Mouse (Mus musculus) midbrain, embryonic 14.5 days (tissue): ENCODE measurements at regions not wholly inside any gene's neighbourhood (a gene's known extent, or its start where the extent isn't known, plus 50 kb on each side); places are given as distances from the start of the nearest gene placed in this dataset.

Source experiments
- ATAC-seq: fragments of 200-750 bp; cut with Nextera tagmentation; 2 replicates; pipeline ENCODE4 v1.8.0; 2017; ENCODE audit warnings: moderate number of reproducible peaks, moderate library complexity; ENCODE audit not compliant: low FRiP score, low TSS enrichment
- DNase-seq: peaks from one replicate; pipeline ENCODE4 v3.0.0-alpha.2; 2015
- H3K27ac ChIP-seq: fragments of 300-500 bp; sonication (generic); replicated peaks from 2 replicates; pipeline ENCODE4 v1.5.1; 2014; ENCODE audit warnings: mild to moderate bottlenecking, low read depth, low read length, moderate library complexity
- H3K27me3 ChIP-seq: fragments of 300-500 bp; sonication (generic); 2 replicates; pipeline ENCODE4 v1.6.1; 2014; ENCODE audit warnings: low read length, control low read depth, mixed read lengths; ENCODE audit not compliant: control insufficient read depth, insufficient read depth
- H3K36me3 ChIP-seq: fragments of 300-500 bp; sonication (generic); 2 replicates; pipeline ENCODE4 v1.6.1; 2014; ENCODE audit warnings: low read length, control low read depth; ENCODE audit not compliant: control insufficient read depth, insufficient read depth
- H3K4me1 ChIP-seq: fragments of 300-500 bp; sonication (generic); 2 replicates; pipeline ENCODE4 v1.6.1; 2014; ENCODE audit warnings: mild to moderate bottlenecking, antibody characterized with exemption, low read length, control low read depth; ENCODE audit not compliant: control insufficient read depth, insufficient read depth
- H3K4me2 ChIP-seq: fragments of 300-500 bp; sonication (generic); 2 replicates; pipeline ENCODE4 v1.6.1; 2014; ENCODE audit warnings: mild to moderate bottlenecking, low read length, moderate library complexity
- H3K4me3 ChIP-seq: fragments of 300-500 bp; sonication (generic); replicated peaks from 2 replicates; pipeline ENCODE4 v1.5.1; 2014; ENCODE audit warnings: low read depth, low read length
- H3K9ac ChIP-seq: fragments of 300-500 bp; sonication (generic); replicated peaks from 2 replicates; pipeline ENCODE4 v1.6.1; 2014; ENCODE audit warnings: mild to moderate bottlenecking, low read length, moderate library complexity
- H3K9me3 ChIP-seq: fragments of 300-500 bp; sonication (generic); 2 replicates; pipeline ENCODE4 v1.6.1; 2016; ENCODE audit warnings: low read length, control low read depth, mixed read lengths; ENCODE audit not compliant: control insufficient read depth
- WGBS: fragments of 180-500 bp; shearing (Covaris S2); extraction: QIAGEN DNeasy Blood & Tissue Kit; methylation state at CpG from one replicate; pipeline ENCODE4 v1.1.7; 2014; 5-methylcytosine and 5-hydroxymethylcytosine counted together

GRCm38 (mm10) chr5:12938162-12938852 lies 186.9 kb upstream of the Sema3a start:
- no peaks in the 10 kb centered on the region for H3K9me3 ChIP-seq
- H3K27me3 ChIP-seq = no peaks in the 10 kb centered on the region
- H3K4me3 ChIP-seq = no peak overlapping the region
- ATAC-seq = peak; percentile 19; the same call in 1 of the 2 replicates
- no peak overlapping the region for H3K9ac ChIP-seq
- no peak overlapping the region for H3K4me2 ChIP-seq
- no peaks in the 10 kb centered on the region for H3K4me1 ChIP-seq
- WGBS = 16% methylated on average over 2 of the region's 2 CpGs
- no peak overlapping the region for H3K27ac ChIP-seq
- no peaks in the 10 kb centered on the region for H3K36me3 ChIP-seq
- DNase-seq = peak; percentile 25

- Histone ChIP-seq H3K4me1 (no peaks in the 10 kb centered on the region), H3K4me2 (no peak overlapping the region), H3K27me3 (no peaks in the 10 kb centered on the region), H3K4me3 (no peak overlapping the region), H3K36me3 (no peaks in the 10 kb centered on the region), H3K27ac (no peak overlapping the region), H3K9me3 (no peaks in the 10 kb centered on the region), H3K9ac (no peak overlapping the region)
- DNase-seq (no peak), ATAC-seq (no peak)
- 69% methylated on average over 5 of the region's 5 CpGs for WGBS
These were observed 180.7 kb upstream of the Sema3a start for GRCm38 (mm10) chr5:12944554-12944953.

DNA sequence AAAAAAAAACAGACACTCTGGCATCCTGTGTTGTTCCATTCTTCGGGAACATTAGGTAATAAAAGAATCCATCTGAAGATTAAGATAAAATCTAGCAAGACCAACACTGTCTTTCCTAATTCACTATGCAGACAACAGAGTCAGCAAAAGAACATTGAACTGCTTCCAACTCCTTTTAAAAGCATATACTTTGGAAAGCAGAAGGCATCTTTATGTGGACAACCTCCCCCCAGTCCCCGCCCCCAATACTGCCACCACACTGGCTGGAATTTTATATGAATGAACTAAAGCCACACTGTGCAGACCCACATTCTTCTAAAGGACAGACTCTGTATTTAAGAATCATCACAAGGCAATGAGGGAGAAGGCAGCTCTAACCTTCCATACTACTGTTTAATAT lies 176.7 kb upstream of the Sema3a start:
- DNase-seq = no peak
- H3K9me3 ChIP-seq = no peaks in the 10 kb centered on the region
- H3K4me2 ChIP-seq = no peak overlapping the region
- whole genome bisulfite sequencing = 78% methylated on average over 2 of the region's 2 CpGs
- no peaks in the 10 kb centered on the region for H3K27me3 ChIP-seq
- H3K9ac ChIP-seq = no peak overlapping the region
- H3K27ac ChIP-seq = no peak overlapping the region
- no peak overlapping the region for H3K4me3 ChIP-seq
- no peaks in the 10 kb centered on the region for H3K36me3 ChIP-seq
- no peaks in the 10 kb centered on the region for H3K4me1 ChIP-seq
- ATAC-seq = no peak

- no peak for ATAC-seq
These were observed 154.2 kb upstream of the Sema3a start for GRCm38 (mm10) chr5:12970987-12971386.

GRCm38 (mm10) chr5:12973701-12974100 lies 151.5 kb upstream of the Sema3a start:
- 89% methylated on average over 3 of the region's 3 CpGs for WGBS
- H3K4me3 ChIP-seq = no peak overlapping the region

More at GRCm38 (mm10) chr5:12970987-12971386, 154.2 kb upstream of the Sema3a start:
- Histone ChIP-seq H3K4me3 (no peak overlapping the region), H3K9ac (no peak overlapping the region), H3K4me1 (no peaks in the 10 kb centered on the region), H3K36me3 (no peaks in the 10 kb centered on the region), H3K27ac (no peak overlapping the region), H3K9me3 (no peaks in the 10 kb centered on the region), H3K4me2 (no peak overlapping the region), H3K27me3 (no peaks in the 10 kb centered on the region)
- 66% methylated on average over 5 of the region's 5 CpGs for WGBS
- DNase-seq = no peak

DNA sequence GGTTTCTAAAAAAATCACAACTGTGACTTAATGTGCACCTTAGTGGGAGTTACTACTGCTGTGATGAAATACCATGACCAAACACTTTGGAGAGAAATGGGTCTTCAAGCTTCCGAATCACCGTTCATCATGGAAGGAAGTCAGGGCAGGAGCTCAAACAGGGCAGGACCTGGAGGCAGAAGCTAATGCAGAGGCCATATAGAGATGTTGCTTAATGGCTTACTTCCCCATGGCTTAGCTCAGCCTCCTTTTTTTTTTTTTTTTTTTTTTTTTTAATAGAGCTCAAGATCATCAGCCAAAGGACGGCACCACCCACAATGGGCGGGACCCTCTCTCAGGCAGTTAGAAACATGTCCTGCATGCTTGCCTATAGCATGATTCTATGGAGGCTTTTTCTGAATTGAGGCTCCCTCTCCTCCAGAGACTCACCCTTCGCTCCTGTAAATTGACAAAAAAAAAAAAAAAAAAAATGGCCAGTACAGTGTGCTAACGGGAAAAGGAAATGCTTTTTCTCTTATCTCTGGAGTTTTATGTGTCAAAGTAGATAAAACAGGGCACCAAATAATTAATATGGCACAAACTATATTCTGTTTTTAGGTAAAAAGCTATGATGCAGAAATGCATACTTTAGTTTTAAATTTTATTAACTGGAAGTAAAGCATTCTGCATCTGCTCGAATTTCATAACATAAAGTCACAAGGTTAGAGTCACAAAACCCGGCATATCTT lies 149.0 kb upstream of the Sema3a start:
- Histone ChIP-seq H3K27ac (no peak overlapping the region), H3K4me2 (no peak overlapping the region), H3K36me3 (no peaks in the 10 kb centered on the region), H3K9me3 (no peaks in the 10 kb centered on the region), H3K9ac (no peak overlapping the region), H3K4me3 (no peak overlapping the region), H3K4me1 (no peaks in the 10 kb centered on the region), H3K27me3 (no peaks in the 10 kb centered on the region)
- WGBS = 90% methylated on average over 8 of the region's 8 CpGs
- no peak for ATAC-seq
- DNase-seq = no peak

More at GRCm38 (mm10) chr5:12973701-12974100, 151.5 kb upstream of the Sema3a start:
- Histone ChIP-seq H3K4me1 (no peaks in the 10 kb centered on the region), H3K9me3 (no peaks in the 10 kb centered on the region), H3K27me3 (no peaks in the 10 kb centered on the region), H3K9ac (no peak overlapping the region), H3K27ac (no peak overlapping the region), H3K4me2 (no peak overlapping the region), H3K36me3 (no peaks in the 10 kb centered on the region)
- no peak for DNase-seq
- ATAC-seq = no peak

DNA sequence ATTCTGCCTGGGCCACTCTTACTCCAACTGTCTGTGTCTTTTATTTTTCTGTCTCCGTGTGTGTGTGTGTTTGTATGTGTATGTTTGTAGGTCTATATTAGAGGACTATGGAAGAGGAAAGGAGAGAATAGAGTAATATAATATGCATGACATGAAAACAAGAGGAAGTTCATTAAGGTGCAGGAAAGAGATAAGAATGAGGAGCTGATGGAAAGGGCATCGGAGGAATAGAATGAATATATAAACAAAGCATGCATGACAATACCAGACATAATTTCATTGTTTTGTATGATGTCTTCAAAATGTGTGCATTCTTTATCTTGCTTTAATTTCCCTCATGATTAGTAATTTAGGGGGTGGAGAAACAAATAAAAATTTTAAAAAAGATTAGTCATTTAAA lies 147.3 kb upstream of the Sema3a start:
- H3K4me2 ChIP-seq = no peak overlapping the region
- ATAC-seq (no peak), DNase-seq (no peak)
- H3K4me1 ChIP-seq = no peaks in the 10 kb centered on the region
- H3K27me3 ChIP-seq = no peaks in the 10 kb centered on the region
- no peak overlapping the region for H3K4me3 ChIP-seq
- H3K36me3 ChIP-seq = no peaks in the 10 kb centered on the region
- no peak overlapping the region for H3K27ac ChIP-seq
- WGBS = 76% methylated on average over 2 of the region's 2 CpGs
- no peaks in the 10 kb centered on the region for H3K9me3 ChIP-seq
- H3K9ac ChIP-seq = no peak overlapping the region

DNA sequence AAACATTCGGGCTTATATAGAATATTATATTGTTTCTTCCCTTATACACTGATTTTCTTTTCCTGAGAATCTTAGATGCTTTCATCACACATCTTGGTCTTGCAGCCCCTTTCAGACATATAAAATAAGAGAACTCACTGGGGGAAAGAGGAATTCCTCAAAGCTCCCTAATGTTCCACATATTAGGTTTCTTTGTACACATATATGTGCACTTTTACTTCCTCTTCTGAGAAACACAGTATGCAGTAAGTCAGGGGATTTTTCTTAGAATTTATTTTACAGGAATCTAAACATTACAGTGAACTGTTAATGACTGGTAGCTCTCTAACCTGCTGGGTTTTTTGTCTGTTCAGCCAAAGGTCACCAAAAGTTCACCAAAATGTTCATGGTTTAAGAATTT lies 131.4 kb upstream of the Sema3a start:
- DNase-seq = no peak
- WGBS = 89% methylated on average over 1 of the region's 1 CpGs
- H3K4me1 ChIP-seq = no peaks in the 10 kb centered on the region

GRCm38 (mm10) chr5:12997440-12997839 lies 127.8 kb upstream of the Sema3a start:
- Histone ChIP-seq H3K27ac (no peak overlapping the region), H3K4me3 (no peak overlapping the region), H3K27me3 (no peaks in the 10 kb centered on the region), H3K4me1 (no peaks in the 10 kb centered on the region), H3K9me3 (no peaks in the 10 kb centered on the region), H3K9ac (no peak overlapping the region), H3K4me2 (no peak overlapping the region), H3K36me3 (no peaks in the 10 kb centered on the region)
- DNase-seq (no peak), ATAC-seq (no peak)
- 93% methylated on average over 6 of the region's 6 CpGs for WGBS

More for the DNA sequence above, 131.4 kb upstream of the Sema3a start:
- H3K9ac ChIP-seq = no peak overlapping the region
- H3K9me3 ChIP-seq = no peaks in the 10 kb centered on the region
- H3K36me3 ChIP-seq = no peaks in the 10 kb centered on the region
- H3K27ac ChIP-seq = no peak overlapping the region
- no peaks in the 10 kb centered on the region for H3K27me3 ChIP-seq
- H3K4me3 ChIP-seq = no peak overlapping the region
- no peak overlapping the region for H3K4me2 ChIP-seq
- no peak for ATAC-seq
